Mouse (Mus musculus): ENCODE results near the gene Mrpl57.

Mrpl57 gene

GRCm38 (mm10) chr14:57859520-57859919, 33.5 kb downstream of the Mrpl57 start:
- peak; percentile 64 for DNase-seq (ENCODE audit: low read depth, low spot score)

GRCm38 (mm10) chr14:57861987-57862412, 36.0 kb downstream of the Mrpl57 start:
- DNase-seq (ENCODE audit: low read depth, low spot score), result no peak

- DNase-seq (ENCODE audit: low read depth, low spot score), result peak; percentile 33
Observed at GRCm38 (mm10) chr14:57863129-57863528, 37.1 kb downstream of the Mrpl57 start.

GRCm38 (mm10) chr14:57865256-57865655, 39.2 kb downstream of the Mrpl57 start:
- no peak for DNase-seq (ENCODE audit: low read depth, low spot score)

GRCm38 (mm10) chr14:57866676-57867276, 40.7 kb downstream of the Mrpl57 start:
- DNase-seq (ENCODE audit: low read depth, low spot score), result peak; percentile 85

- no peak for DNase-seq (ENCODE audit: low read depth, low spot score)
Observed at GRCm38 (mm10) chr14:57877921-57878320, 51.9 kb downstream of the Mrpl57 start.

Data from brain, adult 2 months (tissue).